Mouse (Mus musculus): ENCODE measurements around the gene Chchd4.

GRCm38 (mm10) chr6:91417291-91417845 is 56.0 kb downstream of the Chchd4 start:
- TF ChIP-seq CTCF (IDR thresholded peaks at IDR 0.05; ENCODE audit: low read depth, low read length) (no peak), POLR2A (IDR thresholded peaks at IDR 0.05; ENCODE audit: insufficient read depth, low read length) (no peak)

Measured in ES-Bruce4 (cell line).